Mouse (Mus musculus): ENCODE results near the gene Tbc1d13. TPM values are rescaled to one million over a fixed set of nuclear protein-coding genes. Genes with fewer than 3 reads are reported as not detected.
"Not testable (repeated sequence)": the region's sequence is repeated elsewhere in the genome, so short reads cannot be mapped to it uniquely, and the experiment has no call there.

Gene Tbc1d13
- polyA plus RNA-seq, 1 experiment from 2014 or later: 23.6 TPM

- Histone ChIP-seq H3K27ac (ENCODE audit: low read depth, low read length) (no peak overlapping the region), H3K9me3 (ENCODE audit: control insufficient read depth, low read length) (no peaks in the 10 kb centered on the region), H3K36me3 (ENCODE audit: control insufficient read depth, insufficient read depth, low read length) (no peaks in the 10 kb centered on the region), H3K4me1 (ENCODE audit: control insufficient read depth, insufficient read depth, low read length) (peaks cover 34% of the 10 kb centered on the region), H3K9ac (replicated peaks; ENCODE audit: low read depth, low read length) (no peak overlapping the region), H3K27me3 (ENCODE audit: control insufficient read depth, insufficient read depth, low read length) (no peaks in the 10 kb centered on the region), H3K4me2 (ENCODE audit: low read depth, low read length) (no peak overlapping the region; the same call in 1 of the 2 replicates), H3K4me3 (ENCODE audit: low read depth, low read length) (no peak overlapping the region)
- no peak for ATAC-seq (ENCODE audit: low read depth)
- 86% methylated on average over 5 of the region's 5 CpGs for WGBS
These were observed 10.8 kb upstream of the Tbc1d13 start for GRCm38 (mm10) chr2:30122766-30123165.

- 2% methylated on average over 44 of the region's 44 CpGs for WGBS
- H3K4me1 ChIP-seq (ENCODE audit: control insufficient read depth, insufficient read depth, low read length): peaks cover 33% of the 10 kb centered on the region
- H3K27ac ChIP-seq (ENCODE audit: low read depth, low read length): peak overlapping the region; percentile 91
These were observed 9.6 kb upstream of the Tbc1d13 start for GRCm38 (mm10) chr2:30123729-30124471.

DNA sequence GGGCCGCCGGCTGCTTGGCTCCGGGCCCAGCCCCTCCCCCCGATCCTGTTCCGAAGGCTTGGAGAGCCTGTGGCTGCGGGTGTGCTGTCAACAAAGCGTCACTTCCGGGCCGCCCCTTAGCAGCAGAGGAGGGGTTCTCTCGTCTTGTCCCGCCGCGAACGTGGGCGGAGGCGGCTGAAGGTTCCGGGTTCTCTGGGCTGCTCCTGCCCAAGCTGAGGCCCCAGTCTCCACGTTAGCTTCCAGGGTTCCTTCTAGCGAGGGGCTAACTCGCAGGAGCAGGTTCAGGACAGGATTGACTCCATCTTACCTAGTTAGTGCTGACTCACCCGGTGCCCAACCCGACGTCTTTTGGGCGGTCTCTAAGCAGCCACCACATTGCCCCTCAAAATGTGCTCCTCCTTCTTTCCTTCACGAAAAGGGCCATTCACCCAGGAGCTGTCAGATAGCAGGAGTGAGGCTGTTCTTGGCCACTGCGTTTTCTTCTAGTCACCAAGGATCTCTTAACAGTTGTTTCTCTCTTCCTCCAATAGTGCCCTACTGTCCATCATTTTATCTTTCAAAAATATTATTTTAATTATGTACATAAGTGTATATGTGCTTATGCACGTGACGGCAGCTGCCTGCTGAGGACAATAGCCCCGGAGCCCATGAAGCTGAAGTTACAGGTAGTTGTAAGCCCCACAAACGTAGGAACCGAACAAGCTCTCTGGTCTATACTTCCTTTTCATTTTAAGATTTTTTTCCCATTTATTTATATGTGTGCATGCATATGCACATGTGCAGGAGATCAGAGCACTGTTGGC lies 8.9 kb upstream of the Tbc1d13 start, which contains the start of gene Zer1:
Gene Zer1, minus strand, starts transcription at position 114 of the 803 bp plus-strand sequence.
- Histone ChIP-seq H3K9ac (replicated peaks; ENCODE audit: low read depth, low read length) (peak within 1 kb of the TSS; percentile 74), H3K36me3 (ENCODE audit: control insufficient read depth, insufficient read depth, low read length) (no peaks in the 10 kb centered on the region), H3K4me1 (ENCODE audit: control insufficient read depth, insufficient read depth, low read length) (peaks cover 26% of the 10 kb centered on the region), H3K27me3 (ENCODE audit: control insufficient read depth, insufficient read depth, low read length) (no peaks in the 10 kb centered on the region), H3K4me2 (ENCODE audit: low read depth, low read length) (peak within 1 kb of the TSS; percentile 96), H3K9me3 (ENCODE audit: control insufficient read depth, low read length) (no peaks in the 10 kb centered on the region), H3K4me3 (ENCODE audit: low read depth, low read length) (peak within 1 kb of the TSS; percentile 63), H3K27ac (ENCODE audit: low read depth, low read length) (peak within 1 kb of the TSS; percentile 91)
- 10% methylated on average over 31 of the region's 31 CpGs for WGBS
- ATAC-seq (ENCODE audit: low read depth): peak; percentile 96

More at GRCm38 (mm10) chr2:30123729-30124471, 9.6 kb upstream of the Tbc1d13 start:
- ATAC-seq (ENCODE audit: low read depth): peak; percentile 64
- Histone ChIP-seq H3K4me3 (ENCODE audit: low read depth, low read length) (peak overlapping the region; percentile 63), H3K9ac (replicated peaks; ENCODE audit: low read depth, low read length) (peak overlapping the region; percentile 74), H3K27me3 (ENCODE audit: control insufficient read depth, insufficient read depth, low read length) (no peaks in the 10 kb centered on the region), H3K36me3 (ENCODE audit: control insufficient read depth, insufficient read depth, low read length) (no peaks in the 10 kb centered on the region), H3K9me3 (ENCODE audit: control insufficient read depth, low read length) (no peaks in the 10 kb centered on the region), H3K4me2 (ENCODE audit: low read depth, low read length) (peak overlapping the region; percentile 96)

DNA sequence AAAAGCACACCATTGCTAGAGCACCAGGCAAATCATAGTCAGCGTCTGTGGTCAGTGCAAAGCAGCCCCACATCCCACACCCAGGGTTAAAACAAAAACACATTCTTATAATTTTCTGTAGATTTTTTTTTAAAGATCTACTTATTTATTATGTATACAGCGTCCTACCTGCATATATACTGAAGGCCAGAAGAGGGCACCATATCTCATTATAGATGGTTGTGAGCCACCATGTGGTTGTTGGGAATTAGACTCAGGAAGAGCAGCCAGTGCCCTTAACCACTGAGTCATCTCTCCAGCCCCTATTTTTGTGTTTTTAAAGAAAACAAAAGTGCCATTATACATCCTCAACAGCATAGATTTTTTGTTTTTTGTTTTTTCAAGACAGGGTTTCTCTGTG lies 4.8 kb upstream of the Tbc1d13 start:
- Histone ChIP-seq H3K9me3 (ENCODE audit: control insufficient read depth, low read length) (no peaks in the 10 kb centered on the region), H3K9ac (replicated peaks; ENCODE audit: low read depth, low read length) (no peak overlapping the region), H3K4me2 (ENCODE audit: low read depth, low read length) (no peak overlapping the region), H3K4me3 (ENCODE audit: low read depth, low read length) (no peak overlapping the region), H3K27ac (ENCODE audit: low read depth, low read length) (no peak overlapping the region), H3K4me1 (ENCODE audit: control insufficient read depth, insufficient read depth, low read length) (peaks cover 9% of the 10 kb centered on the region), H3K36me3 (ENCODE audit: control insufficient read depth, insufficient read depth, low read length) (no peaks in the 10 kb centered on the region), H3K27me3 (ENCODE audit: control insufficient read depth, insufficient read depth, low read length) (no peaks in the 10 kb centered on the region)
- ATAC-seq (ENCODE audit: low read depth): no peak
- WGBS: 35% methylated on average over 2 of the region's 2 CpGs

DNA sequence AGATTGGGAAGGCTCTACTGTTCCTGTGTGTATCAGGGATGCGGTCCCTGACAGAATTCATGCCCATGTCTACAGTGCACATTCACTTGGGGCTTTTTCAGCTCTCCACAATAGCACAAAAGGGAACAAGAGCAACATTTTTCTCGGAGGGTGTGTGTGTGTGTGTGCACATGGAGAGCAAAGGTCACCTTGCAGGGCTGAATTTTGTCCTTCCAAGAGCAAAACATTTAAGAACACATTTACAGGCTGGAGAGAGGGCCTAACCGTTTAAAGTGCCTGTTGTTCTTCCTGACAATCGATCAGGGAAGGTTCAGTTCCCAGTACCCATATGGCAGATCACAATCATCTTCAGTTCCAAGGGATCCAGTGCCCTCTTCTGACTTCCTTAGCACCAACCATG lies 3.4 kb upstream of the Tbc1d13 start:
- Histone ChIP-seq H3K9ac (replicated peaks; ENCODE audit: low read depth, low read length) (no peak overlapping the region), H3K4me1 (ENCODE audit: control insufficient read depth, insufficient read depth, low read length) (peaks cover 15% of the 10 kb centered on the region), H3K27ac (ENCODE audit: low read depth, low read length) (no peak overlapping the region), H3K9me3 (ENCODE audit: control insufficient read depth, low read length) (no peaks in the 10 kb centered on the region), H3K4me3 (ENCODE audit: low read depth, low read length) (no peak overlapping the region), H3K36me3 (ENCODE audit: control insufficient read depth, insufficient read depth, low read length) (no peaks in the 10 kb centered on the region), H3K27me3 (ENCODE audit: control insufficient read depth, insufficient read depth, low read length) (no peaks in the 10 kb centered on the region), H3K4me2 (ENCODE audit: low read depth, low read length) (no peak overlapping the region)
- 88% methylated on average over 4 of the region's 4 CpGs for whole genome bisulfite sequencing
- no peak for ATAC-seq (ENCODE audit: low read depth)

GRCm38 (mm10) chr2:30131240-30131639 lies 2.3 kb upstream of the Tbc1d13 start:
- not testable (repeated sequence) for H3K4me2 ChIP-seq (ENCODE audit: low read depth, low read length); H3K9me3 ChIP-seq (ENCODE audit: control insufficient read depth, low read length); H3K36me3 ChIP-seq (ENCODE audit: control insufficient read depth, insufficient read depth, low read length); H3K27me3 ChIP-seq (ENCODE audit: control insufficient read depth, insufficient read depth, low read length); H3K9ac ChIP-seq (replicated peaks; ENCODE audit: low read depth, low read length); H3K4me3 ChIP-seq (ENCODE audit: low read depth, low read length); ATAC-seq (ENCODE audit: low read depth); H3K27ac ChIP-seq (ENCODE audit: low read depth, low read length)
- H3K4me1 ChIP-seq (ENCODE audit: control insufficient read depth, insufficient read depth, low read length): peaks cover 18% of the 10 kb centered on the region
- WGBS: 64% methylated on average over 5 of the region's 5 CpGs

- no peak for ATAC-seq (ENCODE audit: low read depth)
- Histone ChIP-seq H3K4me3 (ENCODE audit: low read depth, low read length) (peak overlapping the region; percentile 82), H3K9me3 (ENCODE audit: control insufficient read depth, low read length) (no peaks in the 10 kb centered on the region), H3K27me3 (ENCODE audit: control insufficient read depth, insufficient read depth, low read length) (no peaks in the 10 kb centered on the region), H3K9ac (replicated peaks; ENCODE audit: low read depth, low read length) (peak overlapping the region; percentile 79), H3K27ac (ENCODE audit: low read depth, low read length) (peak overlapping the region; percentile 69), H3K4me2 (ENCODE audit: low read depth, low read length) (peak overlapping the region; percentile 96), H3K4me1 (ENCODE audit: control insufficient read depth, insufficient read depth, low read length) (peaks cover 18% of the 10 kb centered on the region), H3K36me3 (ENCODE audit: control insufficient read depth, insufficient read depth, low read length) (peaks cover 7% of the 10 kb centered on the region; the same call in 1 of the 2 replicates)
- 30% methylated on average over 16 of the region's 16 CpGs for WGBS
These were observed 539 bp upstream of the Tbc1d13 start for GRCm38 (mm10) chr2:30132801-30133612.

DNA sequence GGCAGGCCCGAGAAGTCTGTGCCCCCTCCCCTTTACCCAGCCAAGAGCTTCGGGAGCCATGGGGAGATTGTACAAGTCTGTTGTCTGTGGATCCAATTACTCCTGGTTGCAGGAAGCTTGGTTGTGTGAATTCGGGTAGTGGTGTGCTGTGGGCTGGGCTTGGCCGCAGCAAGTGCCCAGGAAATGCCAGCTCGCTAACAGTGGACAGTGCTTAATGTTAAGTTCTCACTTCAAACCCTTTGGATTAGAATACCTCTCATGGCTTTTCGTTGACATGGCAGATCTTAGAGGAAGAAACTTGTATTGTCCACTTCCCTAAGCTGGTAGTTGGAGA lies 799 bp downstream of the Tbc1d13 start:
- Histone ChIP-seq H3K4me1 (ENCODE audit: control insufficient read depth, insufficient read depth, low read length) (peaks cover 18% of the 10 kb centered on the region), H3K4me3 (ENCODE audit: low read depth, low read length) (peak overlapping the region; percentile 82), H3K36me3 (ENCODE audit: control insufficient read depth, insufficient read depth, low read length) (peaks cover 9% of the 10 kb centered on the region; the same call in 1 of the 2 replicates), H3K4me2 (ENCODE audit: low read depth, low read length) (peak overlapping the region; percentile 96), H3K27me3 (ENCODE audit: control insufficient read depth, insufficient read depth, low read length) (no peaks in the 10 kb centered on the region), H3K9me3 (ENCODE audit: control insufficient read depth, low read length) (no peaks in the 10 kb centered on the region), H3K27ac (ENCODE audit: low read depth, low read length) (peak overlapping the region; percentile 70; the same call in 1 of the 2 replicates), H3K9ac (replicated peaks; ENCODE audit: low read depth, low read length) (peak overlapping the region; percentile 79)
- 27% methylated on average over 6 of the region's 6 CpGs for WGBS
- ATAC-seq (ENCODE audit: low read depth): 0 out of 2 replicates have a peak, but pooled peaks have one; percentile 16
